Mouse (Mus musculus): Measurements from ENCODE around the gene Abhd14b. TPM values are rescaled to one million over a fixed set of nuclear protein-coding genes. Genes with fewer than 3 reads are reported as not detected.
"Not testable (repeated sequence)": the region's sequence is repeated elsewhere in the genome, so short reads cannot be mapped to it uniquely, and the experiment has no call there.

Gene Abhd14b
- polyA plus RNA-seq, 1 experiment from 2014 or later, result 6.6 TPM

- not testable (repeated sequence) for H3K4me1 ChIP-seq (ENCODE audit: control insufficient read depth in 2 of 2, insufficient read depth in 2 of 2, low read length in 2 of 2); H3K9me3 ChIP-seq (ENCODE audit: control insufficient read depth, low read length); H3K27ac ChIP-seq (replicated peaks in 1 of 2; ENCODE audit: control insufficient read depth in 1 of 2, insufficient read depth in 1 of 2, low read depth in 2 of 2, low read length in 2 of 2); H3K27me3 ChIP-seq (ENCODE audit: control insufficient read depth, insufficient read depth, low read length); H3K4me3 ChIP-seq (ENCODE audit: control insufficient read depth in 1 of 2, insufficient read depth in 1 of 2, low read depth in 1 of 2, low read length in 2 of 2); H3K4me2 ChIP-seq (ENCODE audit: low read length); ATAC-seq (ENCODE audit: insufficient number of reproducible peaks, insufficient read depth, low FRiP score, low read depth); H3K9ac ChIP-seq (ENCODE audit: low read length)
- WGBS, result 85% methylated on average over 6 of the region's 6 CpGs
- peaks cover 36% of the 10 kb centered on the region for H3K36me3 ChIP-seq (ENCODE audit: control insufficient read depth, insufficient read depth, low read length)
Observed at GRCm38 (mm10) chr9:106487602-106488001, 40.3 kb downstream of the Abhd14b start.

- Histone ChIP-seq H3K9ac (ENCODE audit: low read length) (no peak within 1 kb of the TSS), H3K4me2 (ENCODE audit: low read length) (no peak within 1 kb of the TSS), H3K27ac (replicated peaks in 1 of 2; ENCODE audit: control insufficient read depth in 1 of 2, insufficient read depth in 1 of 2, low read depth in 2 of 2, low read length in 2 of 2) (no peak within 1 kb of the TSS), H3K4me3 (ENCODE audit: control insufficient read depth in 1 of 2, insufficient read depth in 1 of 2, low read depth in 1 of 2, low read length in 2 of 2) (no peak within 1 kb of the TSS), H3K27me3 (ENCODE audit: control insufficient read depth, insufficient read depth, low read length) (no peaks in the 10 kb centered on the region), H3K4me1 (ENCODE audit: control insufficient read depth in 2 of 2, insufficient read depth in 2 of 2, low read length in 2 of 2) (no peaks in the 10 kb centered on the region), H3K9me3 (ENCODE audit: control insufficient read depth, low read length) (no peaks in the 10 kb centered on the region), H3K36me3 (ENCODE audit: control insufficient read depth, insufficient read depth, low read length) (no peaks in the 10 kb centered on the region)
- no peak for ATAC-seq (ENCODE audit: insufficient number of reproducible peaks, insufficient read depth, low FRiP score, low read depth)
- WGBS, result 86% methylated on average over 6 of the region's 6 CpGs
Observed at GRCm38 (mm10) chr9:106499667-106500066, 52.4 kb downstream of the Abhd14b start, which contains the start of gene Iqcf1. Gene Iqcf1, plus strand, starts transcription at chr9:106499967.

DNA sequence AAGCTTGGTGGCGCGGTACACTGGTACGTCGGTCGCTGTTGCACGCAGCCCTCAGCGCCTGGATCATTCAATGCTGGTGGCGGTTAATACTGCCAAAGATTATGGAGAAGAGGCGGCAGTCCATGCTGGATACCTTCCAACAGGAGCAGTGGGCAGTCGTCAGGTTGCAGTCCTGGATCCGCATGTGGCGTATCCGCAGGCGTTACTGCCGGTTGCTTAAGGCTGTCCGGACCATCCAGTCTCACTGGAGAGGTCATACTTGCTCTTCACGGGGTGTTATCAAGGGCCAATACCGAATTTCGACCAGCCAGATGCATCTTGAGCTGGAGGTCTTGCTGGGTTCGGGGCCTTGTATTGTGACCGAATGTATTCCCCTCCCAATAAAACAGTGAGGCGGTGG lies 54.6 kb downstream of the Abhd14b start:
- H3K36me3 ChIP-seq (ENCODE audit: control insufficient read depth, insufficient read depth, low read length), result no peaks in the 10 kb centered on the region
- no peaks in the 10 kb centered on the region for H3K9me3 ChIP-seq (ENCODE audit: control insufficient read depth, low read length)
- no peak for ATAC-seq (ENCODE audit: insufficient number of reproducible peaks, insufficient read depth, low FRiP score, low read depth)
- no peaks in the 10 kb centered on the region for H3K4me1 ChIP-seq (ENCODE audit: control insufficient read depth in 2 of 2, insufficient read depth in 2 of 2, low read length in 2 of 2)
- no peak overlapping the region for H3K4me3 ChIP-seq (ENCODE audit: control insufficient read depth in 1 of 2, insufficient read depth in 1 of 2, low read depth in 1 of 2, low read length in 2 of 2)
- no peaks in the 10 kb centered on the region for H3K27me3 ChIP-seq (ENCODE audit: control insufficient read depth, insufficient read depth, low read length)
- H3K4me2 ChIP-seq (ENCODE audit: low read length), result no peak overlapping the region
- no peak overlapping the region for H3K9ac ChIP-seq (ENCODE audit: low read length)
- H3K27ac ChIP-seq (replicated peaks in 1 of 2; ENCODE audit: control insufficient read depth in 1 of 2, insufficient read depth in 1 of 2, low read depth in 2 of 2, low read length in 2 of 2), result no peak overlapping the region
- WGBS, result 86% methylated on average over 22 of the region's 22 CpGs

Other genes with a start within 250 kb of the Abhd14b start
- gene Ppm1m, start 247.7 kb upstream of the Abhd14b start, polyA plus RNA-seq (2014; fragmentation: Nextera tagmentation; extraction: Ambion mirVana), result 19.1 and 19.4 TPM in 2 replicates
- gene Twf2, start 244.4 kb upstream of the Abhd14b start, polyA plus RNA-seq (2014; fragmentation: Nextera tagmentation; extraction: Ambion mirVana), result 45.5 and 48.8 TPM in 2 replicates
- 0.05 and 0.09 TPM in 2 replicates for gene Tlr9, start 224.9 kb upstream of the Abhd14b start, polyA plus RNA-seq (2014; fragmentation: Nextera tagmentation; extraction: Ambion mirVana)
- 162 and 181 TPM in 2 replicates for gene Alas1, start 198.8 kb upstream of the Abhd14b start, polyA plus RNA-seq (2014; fragmentation: Nextera tagmentation; extraction: Ambion mirVana)
- 24.0 and 24.3 TPM in 2 replicates for gene Poc1a, start 166.4 kb upstream of the Abhd14b start, polyA plus RNA-seq (2014; fragmentation: Nextera tagmentation; extraction: Ambion mirVana)
- gene Dusp7, start 78.8 kb upstream of the Abhd14b start, polyA plus RNA-seq (2014; fragmentation: Nextera tagmentation; extraction: Ambion mirVana), result 16.4 and 19.8 TPM in 2 replicates
- gene Rpl29, start 18.0 kb upstream of the Abhd14b start, polyA plus RNA-seq (2014; fragmentation: Nextera tagmentation; extraction: Ambion mirVana), result 691 and 781 TPM in 2 replicates
- gene Acy1, start 9.1 kb upstream of the Abhd14b start, polyA plus RNA-seq (2014; fragmentation: Nextera tagmentation; extraction: Ambion mirVana), result 22.8 and 24.8 TPM in 2 replicates
- 55.9 and 57.5 TPM in 2 replicates for gene Abhd14a, start 219 bp downstream of the Abhd14b start, polyA plus RNA-seq (2014; fragmentation: Nextera tagmentation; extraction: Ambion mirVana)
- gene Pcbp4, start 5.8 kb downstream of the Abhd14b start, polyA plus RNA-seq (2014; fragmentation: Nextera tagmentation; extraction: Ambion mirVana), result 59.0 and 66.4 TPM in 2 replicates
- 0.30 and 0.46 TPM in 2 replicates for gene Gpr62, start 18.5 kb downstream of the Abhd14b start, polyA plus RNA-seq (2014; fragmentation: Nextera tagmentation; extraction: Ambion mirVana)
- 21.8 TPM in 2 replicates for gene Rrp9, start 28.5 kb downstream of the Abhd14b start, polyA plus RNA-seq (2014; fragmentation: Nextera tagmentation; extraction: Ambion mirVana)
- gene Parp3, start 29.5 kb downstream of the Abhd14b start, polyA plus RNA-seq (2014; fragmentation: Nextera tagmentation; extraction: Ambion mirVana), result 1.2 and 1.3 TPM in 2 replicates
- not detected in 2 replicates for gene Iqcf1, start 52.5 kb downstream of the Abhd14b start, polyA plus RNA-seq (2014; fragmentation: Nextera tagmentation; extraction: Ambion mirVana)
- gene Iqcf5, start 67.1 kb downstream of the Abhd14b start, polyA plus RNA-seq (2014; fragmentation: Nextera tagmentation; extraction: Ambion mirVana), result not detected in 2 replicates
- not detected in 2 replicates for gene Iqcf3, start 114.2 kb downstream of the Abhd14b start, polyA plus RNA-seq (2014; fragmentation: Nextera tagmentation; extraction: Ambion mirVana)
- gene Iqcf4, start 123.5 kb downstream of the Abhd14b start, polyA plus RNA-seq (2014; fragmentation: Nextera tagmentation; extraction: Ambion mirVana), result not detected in 2 replicates
- not detected in 2 replicates for gene Iqcf6, start 179.1 kb downstream of the Abhd14b start, polyA plus RNA-seq (2014; fragmentation: Nextera tagmentation; extraction: Ambion mirVana)
- gene Grm2, start 208.6 kb downstream of the Abhd14b start, polyA plus RNA-seq (2014; fragmentation: Nextera tagmentation; extraction: Ambion mirVana), result not detected in 2 replicates
- 36.4 and 40.3 TPM in 2 replicates for gene Tex264, start 238.5 kb downstream of the Abhd14b start, polyA plus RNA-seq (2014; fragmentation: Nextera tagmentation; extraction: Ambion mirVana)

Data from heart, embryonic 14.5 days (tissue).